Mouse (Mus musculus) MEL (cell line): ENCODE results near the gene 1520401A03Rik. TPM values are rescaled to one million over a fixed set of nuclear protein-coding genes. Genes with fewer than 3 reads are reported as not detected.

Source experiments
- DNase-seq: peaks from one replicate; pipeline ENCODE4 v3.0.0; 2011; ENCODE audit warnings: low read depth, low spot score
- H3K27ac ChIP-seq: 2 replicates; pipeline ENCODE4 v1.5.1; 2012; ENCODE audit warnings: low read depth, mild to moderate bottlenecking, control low read depth, low read length, moderate library complexity; ENCODE audit not compliant: control insufficient read depth
- H3K27me3 ChIP-seq, 2 experiments: fragments of 150-350 bp in 1 of 2; sonication (generic) in 1 of 2; 2 replicates each; pipeline ENCODE4 v1.6.1; 2012; ENCODE audit warnings: low read length in 2 of 2, mild to moderate bottlenecking in 2 of 2, improper control_type of control experiment in 1 of 2, moderate library complexity in 1 of 2; ENCODE audit not compliant: insufficient read depth in 2 of 2, control insufficient read depth in 1 of 2
- H3K36me3 ChIP-seq, 2 experiments: 2 replicates each; pipeline ENCODE4 v1.6.1; 2012 to 2014; ENCODE audit warnings: low read length in 2 of 2, improper control_type of control experiment in 1 of 2, inconsistent platforms in 1 of 2, mild to moderate bottlenecking in 1 of 2; ENCODE audit not compliant: insufficient read depth in 2 of 2, control insufficient read depth in 1 of 2
- H3K4me1 ChIP-seq, 2 experiments: fragments of 150-350 bp in 1 of 2; sonication (generic) in 1 of 2; 2 replicates each; pipeline ENCODE4 v1.6.1; 2012; ENCODE audit warnings: low read length in 2 of 2, improper control_type of control experiment in 1 of 2, mild to moderate bottlenecking in 1 of 2; ENCODE audit not compliant: insufficient read depth in 2 of 2, control insufficient read depth in 1 of 2
- H3K4me3 ChIP-seq, 2 experiments: fragments of 150-350 bp in 1 of 2; sonication (generic) in 1 of 2; 2 replicates each; pipeline ENCODE4 v1.5.1; 2012; ENCODE audit warnings: low read depth in 2 of 2, low read length in 2 of 2, mild to moderate bottlenecking in 2 of 2, moderate library complexity in 2 of 2, control low read depth in 1 of 2, improper control_type of control experiment in 1 of 2; ENCODE audit not compliant: control insufficient read depth in 1 of 2, insufficient read depth in 1 of 2
- H3K79me2 ChIP-seq: 2 replicates; pipeline ENCODE4 v1.6.1; 2012; ENCODE audit warnings: mild to moderate bottlenecking, low read length, moderate library complexity; ENCODE audit not compliant: control insufficient read depth, poor library complexity, insufficient read depth
- H3K9ac ChIP-seq: 2 replicates; pipeline ENCODE4 v1.6.1; 2012; ENCODE audit warnings: low read depth, mild to moderate bottlenecking, control low read depth, low read length, moderate library complexity; ENCODE audit not compliant: control insufficient read depth, poor library complexity, severe bottlenecking
- H3K9me3 ChIP-seq: fragments of 150-350 bp; sonication (generic); replicated peaks from 2 replicates; pipeline ENCODE4 v1.6.1; 2012; ENCODE audit warnings: mild to moderate bottlenecking, low read length, improper control_type of control experiment, moderate library complexity; ENCODE audit not compliant: insufficient read depth
- BHLHE40 ChIP-seq: IDR thresholded peaks from 2 replicates; pipeline ENCODE4 v1.6.1; 2012; ENCODE audit warnings: low read depth, mild to moderate bottlenecking, inconsistent platforms, low read length, improper control_type of control experiment, borderline replicate concordance
- CHD1 ChIP-seq: IDR thresholded peaks from 2 replicates; pipeline ENCODE4 v1.6.1; 2012; ENCODE audit warnings: low read depth, mild to moderate bottlenecking, inconsistent platforms, low read length, improper control_type of control experiment
- CHD2 ChIP-seq: IDR thresholded peaks from 2 replicates; pipeline ENCODE4 v1.6.1; 2011; ENCODE audit warnings: low read length, improper control_type of control experiment
- CTCF ChIP-seq, 3 experiments: IDR thresholded peaks in 2 of 3; conservative IDR thresholded peaks in 1 of 3; 2 replicates each; pipeline ENCODE4 v1.5.1; 2011 to 2012; ENCODE audit warnings: low read length in 3 of 3, low read depth in 2 of 3, mild to moderate bottlenecking in 2 of 3, improper control_type of control experiment in 1 of 3, inconsistent platforms in 1 of 3, mixed read lengths in 1 of 3, moderate library complexity in 1 of 3; ENCODE audit not compliant: control insufficient read depth in 1 of 3, insufficient read depth in 1 of 3, poor library complexity in 1 of 3, severe bottlenecking in 1 of 3
- E2F4 ChIP-seq: IDR thresholded peaks from 2 replicates; pipeline ENCODE4 v1.6.1; 2011; ENCODE audit warnings: low read depth, low read length, improper control_type of control experiment, borderline replicate concordance
- ELF1 ChIP-seq: IDR thresholded peaks from 2 replicates; pipeline ENCODE4 v1.6.1; 2014; ENCODE audit warnings: low read depth, mild to moderate bottlenecking, inconsistent platforms, low read length, improper control_type of control experiment, moderate library complexity
- EP300 ChIP-seq, 2 experiments: IDR thresholded peaks; 2 replicates each; pipeline ENCODE4 v1.6.1; 2011; ENCODE audit warnings: improper control_type of control experiment in 2 of 2, low read length in 2 of 2, low read depth in 1 of 2, mild to moderate bottlenecking in 1 of 2
- ETS1 ChIP-seq: IDR thresholded peaks from 2 replicates; pipeline ENCODE4 v1.6.1; 2012; ENCODE audit warnings: low read depth, mild to moderate bottlenecking, inconsistent platforms, low read length, improper control_type of control experiment, moderate library complexity
- GABPA ChIP-seq: IDR thresholded peaks from 2 replicates; pipeline ENCODE4 v1.6.1; 2012; ENCODE audit warnings: low read depth, mild to moderate bottlenecking, inconsistent platforms, low read length, improper control_type of control experiment, moderate library complexity
- HCFC1 ChIP-seq: IDR thresholded peaks from 2 replicates; pipeline ENCODE4 v1.6.1; 2012; ENCODE audit warnings: low read depth, mild to moderate bottlenecking, inconsistent platforms, low read length, improper control_type of control experiment, moderate library complexity
- JUND ChIP-seq: IDR thresholded peaks from 2 replicates; pipeline ENCODE4 v1.6.1; 2011; ENCODE audit warnings: low read depth, mild to moderate bottlenecking, improper control_type of control experiment, low read length
- KAT2A ChIP-seq: conservative IDR thresholded peaks from 2 replicates; pipeline ENCODE4 v1.6.1; 2012; ENCODE audit warnings: low read depth, low read length, improper control_type of control experiment, inconsistent platforms
- MAFK ChIP-seq: IDR thresholded peaks from 2 replicates; pipeline ENCODE4 v1.6.1; 2011; ENCODE audit warnings: low read depth, mild to moderate bottlenecking, low read length, improper control_type of control experiment, borderline replicate concordance
- MXI1 ChIP-seq: IDR thresholded peaks from 2 replicates; pipeline ENCODE4 v1.6.1; 2011; ENCODE audit warnings: mild to moderate bottlenecking, low read depth, low read length, improper control_type of control experiment
- MYC ChIP-seq: IDR thresholded peaks from 2 replicates; pipeline ENCODE4 v1.6.1; 2011; ENCODE audit warnings: low read depth, mild to moderate bottlenecking, low read length, improper control_type of control experiment, moderate library complexity
- NELFE ChIP-seq: IDR thresholded peaks from 2 replicates; pipeline ENCODE4 v1.6.1; 2011; ENCODE audit warnings: low read depth, low read length, improper control_type of control experiment
- POLR2A ChIP-seq, 2 experiments: IDR thresholded peaks; 2 replicates each; pipeline ENCODE4 v1.6.1; 2011 to 2012; ENCODE audit warnings: low read length in 2 of 2, mild to moderate bottlenecking in 2 of 2, control low read depth in 1 of 2, improper control_type of control experiment in 1 of 2, low read depth in 1 of 2, moderate library complexity in 1 of 2; ENCODE audit not compliant: control insufficient read depth in 1 of 2, insufficient read depth in 1 of 2, poor library complexity in 1 of 2
- POLR2AphosphoS2 ChIP-seq: IDR thresholded peaks from 2 replicates; pipeline ENCODE4 v1.6.1; 2011; ENCODE audit warnings: low read length, improper control_type of control experiment
- POLR2AphosphoS5 ChIP-seq: IDR thresholded peaks from 2 replicates; pipeline ENCODE4 v1.6.1; 2012; ENCODE audit warnings: low read depth, borderline replicate concordance, mild to moderate bottlenecking, inconsistent platforms, low read length, moderate library complexity, mixed read lengths
- RAD21 ChIP-seq: IDR thresholded peaks from 2 replicates; pipeline ENCODE4 v1.6.1; 2011; ENCODE audit warnings: mild to moderate bottlenecking, low read depth, low read length, improper control_type of control experiment
- TAL1 ChIP-seq: IDR thresholded peaks from 2 replicates; pipeline ENCODE4 v1.6.1; 2012; ENCODE audit warnings: mild to moderate bottlenecking, inconsistent platforms, low read length, moderate library complexity, mixed read lengths
- TCF12 ChIP-seq: IDR thresholded peaks from 2 replicates; pipeline ENCODE4 v1.6.1; 2014; ENCODE audit warnings: low read depth, mild to moderate bottlenecking, inconsistent platforms, low read length, improper control_type of control experiment, moderate library complexity
- UBTF ChIP-seq: IDR thresholded peaks from 2 replicates; pipeline ENCODE4 v1.6.1; 2012; ENCODE audit warnings: low read depth, mild to moderate bottlenecking, inconsistent platforms, low read length, improper control_type of control experiment, moderate library complexity, borderline replicate concordance; ENCODE audit not compliant: insufficient read depth
- USF2 ChIP-seq, 2 experiments: IDR thresholded peaks; 2 replicates each; pipeline ENCODE4 v1.6.1; 2011 to 2012; ENCODE audit warnings: improper control_type of control experiment in 2 of 2, low read length in 2 of 2, borderline replicate concordance in 1 of 2, inconsistent platforms in 1 of 2, low read depth in 1 of 2, mild to moderate bottlenecking in 1 of 2; ENCODE audit not compliant: insufficient read depth in 1 of 2
- ZC3H11A ChIP-seq: IDR thresholded peaks from 2 replicates; pipeline ENCODE4 v1.6.1; 2012; ENCODE audit warnings: low read depth, mild to moderate bottlenecking, inconsistent platforms, low read length, improper control_type of control experiment
- ZMIZ1 ChIP-seq: IDR thresholded peaks from 2 replicates; pipeline ENCODE4 v1.6.1; 2012; ENCODE audit warnings: low read depth, mild to moderate bottlenecking, inconsistent platforms, low read length, improper control_type of control experiment, moderate library complexity
- polyA plus RNA-seq, 2 experiments: library from polyadenylated mRNA; stranded (reverse) in 1 of 2; unstranded in 1 of 2; fragments of >175 nt in 1 of 2; fragments of >200 nt in 1 of 2; gene quantifications; 2 replicates each; pipeline versions ENCODE4 v1.2.1 to v1.2.4; 2012; ENCODE audit warnings: low replicate concordance in 2 of 2, low read depth in 1 of 2; ENCODE audit not compliant: insufficient read length in 2 of 2, insufficient read depth in 1 of 2, missing spikeins in 1 of 2
- total RNA-seq: library from RNA; depleted of rRNA; stranded (reverse); fragments of 300-350 nt; gene quantifications from 2 replicates; pipeline ENCODE4 v1.2.3, GENCODE M21; 2012

The 1520401A03Rik gene
- total and polyA plus RNA-seq, 3 experiments, result not detected

- TF ChIP-seq NELFE, result peak; percentile 76
- TF ChIP-seq POLR2AphosphoS2, result peak; percentile 80
- TF ChIP-seq BHLHE40, result no peak
- peak; percentile 3 to 85; a peak in 2 of 4 replicates for TF ChIP-seq POLR2A (IDR thresholded peaks at IDR 0.05; ENCODE audit: control insufficient read depth in 1 of 2, insufficient read depth in 1 of 2, low read depth in 1 of 2, low read length in 2 of 2, poor library complexity in 1 of 2)
Measured at GRCm38 (mm10) chr17:23725999-23726757, 3.6 kb upstream of the 1520401A03Rik start, which contains the start of gene Pkmyt1 (continued).

GRCm38 (mm10) chr17:23725477-23725876 lies 2.9 kb upstream of the 1520401A03Rik start:
- Histone ChIP-seq H3K9ac (peak overlapping the region; percentile 85), H3K27ac (peak overlapping the region; percentile 77), H3K4me1 (peaks cover 2 to 21% of the 10 kb centered on the region in 2 experiments; a peak in 3 of 4 replicates), H3K79me2 (peaks cover 8% of the 10 kb centered on the region), H3K27me3 (no peaks in the 10 kb centered on the region), H3K4me3 (peak overlapping the region; percentile 60 to 65), H3K36me3 (peaks cover 0 to 16% of the 10 kb centered on the region in 2 experiments; a peak in 2 of 4 replicates), H3K9me3 (no peaks in the 10 kb centered on the region)
- DNase-seq, result peak; percentile 75
- no peak for TF ChIP-seq KAT2A
- TF ChIP-seq CHD1, result no peak
- no peak for TF ChIP-seq RAD21
- TF ChIP-seq BHLHE40, result no peak
- TF ChIP-seq E2F4, result peak; percentile 38; the same call in 1 of the 2 replicates
- TF ChIP-seq ETS1, result no peak
- no peak for TF ChIP-seq CHD2
- 0 out of 2 replicates have a peak, but pooled peaks have one; percentile 4 for TF ChIP-seq ELF1
- TF ChIP-seq POLR2AphosphoS2, result no peak

GRCm38 (mm10) chr17:23721886-23722285 lies 697 bp downstream of the 1520401A03Rik start:
- Histone ChIP-seq H3K79me2 (peaks cover 6% of the 10 kb centered on the region), H3K27ac (no peak overlapping the region), H3K4me1 (peaks cover 0 to 10% of the 10 kb centered on the region in 2 experiments; a peak in 2 of 4 replicates), H3K9me3 (no peaks in the 10 kb centered on the region), H3K36me3 (peaks cover 0 to 5% of the 10 kb centered on the region in 2 experiments; a peak in 2 of 4 replicates), H3K27me3 (peaks cover 0 to 3% of the 10 kb centered on the region in 2 experiments; a peak in 2 of 4 replicates), H3K4me3 (no peak overlapping the region), H3K9ac (no peak overlapping the region)
- TF ChIP-seq BHLHE40 (no peak), CTCF (IDR thresholded peaks at IDR 0.05 in 2 of 3, conservative IDR thresholded peaks at IDR 0.05 in 1 of 3; ENCODE audit: control insufficient read depth in 1 of 3, insufficient read depth in 1 of 3, low read depth in 2 of 3, low read length in 3 of 3, poor library complexity in 1 of 3, severe bottlenecking in 1 of 3) (no peak), ZC3H11A (no peak), ELF1 (no peak), CHD1 (no peak), EP300 (IDR thresholded peaks at IDR 0.05; ENCODE audit: low read depth in 1 of 2, low read length in 2 of 2) (no peak), JUND (no peak), MXI1 (no peak), UBTF (no peak), POLR2A (IDR thresholded peaks at IDR 0.05; ENCODE audit: control insufficient read depth in 1 of 2, insufficient read depth in 1 of 2, low read depth in 1 of 2, low read length in 2 of 2, poor library complexity in 1 of 2) (no peak), MYC (no peak), TCF12 (no peak), HCFC1 (no peak), MAFK (no peak), POLR2AphosphoS5 (no peak), CHD2 (no peak), TAL1 (no peak), ZMIZ1 (no peak), GABPA (no peak), USF2 (IDR thresholded peaks at IDR 0.05; ENCODE audit: borderline replicate concordance in 1 of 2, insufficient read depth in 1 of 2, low read depth in 1 of 2, low read length in 2 of 2) (no peak)
- DNase-seq, result no peak
